Mouse (Mus musculus) ovary, postnatal 14 days (tissue): ENCODE results near the gene Pdrg1.

Experiments used
- DNase-seq: peaks from one replicate; pipeline ENCODE4 v3.0.0; 2022; ENCODE audit warnings: low spot score

The Pdrg1 gene

GRCm38 (mm10) chr2:153031126-153032082 lies 16.2 kb upstream of the Pdrg1 start, which contains the start of gene Xkr7:
Gene Xkr7, plus strand, starts transcription at chr2:153031852.
- no peak for DNase-seq

- no peak for DNase-seq
Measured at GRCm38 (mm10) chr2:153030422-153030821, 15.2 kb upstream of the Pdrg1 start.

DNA sequence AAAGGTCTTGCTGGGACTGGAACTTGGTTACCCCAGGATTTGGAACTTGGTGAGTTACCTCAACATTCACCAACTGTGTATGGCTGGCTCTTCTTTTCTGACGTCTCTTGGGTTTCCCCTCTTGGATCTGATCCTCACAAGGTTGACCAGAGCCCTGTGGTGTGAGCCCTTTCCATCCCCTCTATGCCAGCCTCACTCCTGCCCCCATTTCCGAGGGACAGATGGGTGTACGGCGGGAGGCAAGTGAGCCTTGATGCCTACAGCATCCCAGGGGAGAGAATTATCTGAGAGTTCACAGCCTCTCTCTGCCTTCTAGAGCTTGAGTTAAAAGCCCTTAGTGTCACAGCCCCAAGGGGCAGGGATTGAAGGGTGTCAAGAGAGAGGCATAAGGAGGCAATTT lies 12.3 kb upstream of the Pdrg1 start:
- no peak for DNase-seq

- no peak for DNase-seq
Measured at GRCm38 (mm10) chr2:153026052-153026451, 10.8 kb upstream of the Pdrg1 start.

DNA sequence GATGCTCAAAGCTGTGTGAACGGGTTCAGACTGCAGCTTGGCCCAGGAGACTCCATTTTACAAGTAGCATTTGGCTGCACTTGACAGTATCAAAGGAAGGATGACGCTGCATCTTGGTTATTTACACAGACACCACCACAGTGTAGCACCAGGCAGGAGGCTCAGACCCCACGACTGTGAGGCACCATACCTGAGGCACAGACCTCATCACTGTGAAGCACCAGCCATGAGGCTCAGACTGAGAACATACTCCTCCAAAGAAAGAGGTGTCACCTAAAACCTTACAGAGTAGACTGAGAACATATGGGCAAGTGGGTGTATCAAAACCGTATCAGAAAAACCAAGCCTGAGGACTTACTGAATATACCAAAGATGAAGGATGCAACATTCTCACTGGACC lies 7.6 kb upstream of the Pdrg1 start:
- no peak for DNase-seq

DNA sequence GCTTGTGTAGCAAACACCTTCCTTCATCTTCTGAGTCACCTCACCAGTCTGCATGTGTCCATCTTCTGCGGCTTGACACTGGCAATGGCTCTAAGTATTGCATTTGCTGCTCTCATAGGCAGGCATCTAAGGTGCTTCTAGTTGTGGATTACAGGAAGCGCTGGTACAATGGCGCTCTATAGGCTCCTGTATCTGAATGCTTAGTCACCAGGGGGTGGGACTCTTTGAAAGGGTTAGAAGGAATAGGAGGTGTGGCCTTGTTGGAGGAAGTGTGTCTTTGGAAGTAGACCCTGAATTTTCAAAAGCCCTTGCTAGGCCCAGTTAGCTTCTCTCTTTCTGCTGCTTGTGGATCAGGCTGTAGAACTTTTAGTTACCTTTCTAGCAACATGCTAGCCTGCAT lies 5.9 kb upstream of the Pdrg1 start:
- DNase-seq: no peak

GRCm38 (mm10) chr2:153019355-153019754 lies 4.1 kb upstream of the Pdrg1 start:
- DNase-seq: no peak

GRCm38 (mm10) chr2:153016786-153017185 lies 1.6 kb upstream of the Pdrg1 start:
- DNase-seq: no peak

DNA sequence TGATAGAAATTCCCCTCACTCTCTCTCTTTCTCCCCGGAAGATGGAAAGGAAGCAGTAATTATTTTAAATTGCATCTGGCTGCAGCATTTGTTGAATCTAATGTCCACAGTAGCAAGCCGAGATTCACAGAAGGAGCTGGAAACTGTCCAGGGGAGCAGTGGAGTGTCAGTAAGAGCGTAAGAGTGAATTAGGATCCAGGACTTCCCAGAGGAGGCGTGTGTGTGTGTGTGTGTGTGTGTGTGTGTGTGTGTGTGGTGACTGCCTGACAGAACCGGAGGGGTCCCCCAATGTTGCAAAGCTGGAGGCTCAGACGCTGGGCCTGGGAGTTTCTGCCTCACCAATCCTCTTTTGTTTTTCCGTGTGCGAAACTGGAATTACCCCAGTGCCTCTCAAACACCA lies 577 bp upstream of the Pdrg1 start:
- no peak for DNase-seq

DNA sequence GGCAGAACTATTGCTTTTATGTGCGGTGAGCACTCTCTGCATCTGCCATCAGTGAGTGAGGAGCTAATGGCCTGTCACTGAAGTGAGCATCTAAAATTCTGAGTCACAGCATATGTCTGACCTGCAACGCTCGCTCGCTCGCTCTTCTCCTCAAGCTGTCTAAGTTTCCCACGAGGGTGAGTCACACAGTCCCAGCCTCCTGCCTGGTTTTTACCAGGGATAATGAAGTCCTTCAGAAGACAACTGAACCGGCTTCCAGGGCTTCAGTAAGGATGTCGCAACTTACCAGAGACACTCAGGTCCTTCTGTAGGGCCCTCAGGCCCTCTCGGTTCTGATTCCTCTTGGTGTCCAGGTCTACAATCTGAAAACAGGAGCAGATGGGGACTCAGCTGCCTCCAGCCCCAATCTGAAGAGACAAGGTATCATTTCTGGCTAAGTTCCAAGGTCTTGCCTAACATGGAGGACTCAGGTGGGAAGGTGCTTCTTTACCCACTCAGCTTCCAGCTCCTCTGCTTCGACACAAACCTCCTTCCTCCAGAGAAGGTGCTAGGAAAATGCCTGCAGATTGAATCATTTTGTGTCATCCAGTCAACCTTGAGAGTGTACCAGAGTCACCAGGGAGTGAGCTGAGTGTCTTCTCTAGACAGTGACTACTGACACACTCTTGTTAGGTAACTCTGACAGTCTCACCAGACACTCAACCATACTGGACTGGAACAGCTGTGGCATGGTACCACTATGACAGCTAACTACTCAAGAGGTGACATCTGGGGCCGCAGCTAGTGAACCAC lies 1.3 kb downstream of the Pdrg1 start:
- no peak for DNase-seq

DNA sequence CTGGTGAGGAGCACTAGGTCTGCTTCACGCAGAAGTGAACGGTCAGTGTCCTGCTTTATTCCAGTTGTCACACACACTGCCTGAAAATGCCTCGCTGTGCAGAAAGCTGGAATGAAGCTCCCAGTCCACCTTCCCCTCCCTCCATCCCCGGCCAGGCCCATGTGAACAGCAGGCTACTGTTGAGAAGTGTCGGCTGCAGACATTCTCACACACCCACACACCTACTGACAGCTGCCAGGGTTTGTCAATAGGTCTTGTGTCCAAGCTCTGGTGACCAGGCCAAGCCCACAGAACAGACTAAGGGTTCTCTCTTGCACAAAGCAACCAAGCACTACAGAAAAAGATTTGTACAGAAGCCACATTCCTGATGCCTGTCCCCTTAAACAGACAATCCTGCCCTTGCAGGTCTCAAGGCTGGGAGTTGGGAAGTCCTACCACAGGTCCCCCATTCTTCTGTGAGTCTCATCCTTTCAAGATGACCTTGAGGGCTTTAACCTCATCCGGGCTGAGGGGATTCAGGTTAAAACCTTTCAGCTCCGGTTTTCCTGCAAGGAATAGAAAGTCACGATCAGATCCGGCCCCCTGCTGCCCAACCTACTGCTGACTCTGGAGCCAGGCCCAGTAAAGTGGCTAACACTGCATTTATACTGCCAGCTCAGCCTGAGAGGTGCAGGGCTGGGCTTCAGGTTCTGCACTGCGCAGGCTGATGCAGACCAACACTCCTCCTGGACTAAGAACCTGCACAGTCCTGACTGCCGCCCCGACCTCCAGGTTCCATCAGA lies 5.8 kb downstream of the Pdrg1 start:
- DNase-seq: no peak

- no peak for DNase-seq
Measured at GRCm38 (mm10) chr2:153005981-153006380, 9.2 kb downstream of the Pdrg1 start.

DNA sequence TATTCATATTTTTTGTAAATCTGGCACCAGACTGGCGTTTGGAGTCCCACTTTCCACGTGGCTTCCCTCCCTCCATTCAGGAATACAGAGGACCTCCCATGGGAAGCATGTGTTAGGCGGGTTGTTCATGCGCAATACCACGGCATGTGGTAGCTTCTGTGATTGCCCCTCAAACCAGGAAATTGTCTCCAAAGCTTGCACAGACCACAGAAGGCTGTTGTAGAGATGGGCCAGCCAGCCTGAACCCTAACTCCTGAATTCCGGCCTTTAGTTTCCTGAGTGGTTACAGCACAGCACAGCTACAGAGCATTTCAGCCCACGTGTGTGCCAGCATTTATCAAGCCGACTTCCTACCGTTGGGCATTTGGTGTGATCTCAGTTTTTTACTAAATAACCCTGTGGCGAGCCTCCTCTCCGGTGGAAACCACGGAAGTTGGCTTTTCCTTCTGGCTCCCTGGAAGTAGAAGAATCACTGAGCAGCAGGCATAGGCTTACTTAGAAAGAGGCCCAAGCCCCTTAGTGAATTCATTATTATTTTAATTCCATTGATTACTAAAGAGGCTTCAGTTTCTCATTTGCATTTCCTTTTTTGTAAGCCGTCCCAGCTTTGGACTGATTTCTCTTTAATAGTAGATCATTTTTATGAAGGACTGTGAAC lies 11.4 kb downstream of the Pdrg1 start:
- no peak for DNase-seq

DNA sequence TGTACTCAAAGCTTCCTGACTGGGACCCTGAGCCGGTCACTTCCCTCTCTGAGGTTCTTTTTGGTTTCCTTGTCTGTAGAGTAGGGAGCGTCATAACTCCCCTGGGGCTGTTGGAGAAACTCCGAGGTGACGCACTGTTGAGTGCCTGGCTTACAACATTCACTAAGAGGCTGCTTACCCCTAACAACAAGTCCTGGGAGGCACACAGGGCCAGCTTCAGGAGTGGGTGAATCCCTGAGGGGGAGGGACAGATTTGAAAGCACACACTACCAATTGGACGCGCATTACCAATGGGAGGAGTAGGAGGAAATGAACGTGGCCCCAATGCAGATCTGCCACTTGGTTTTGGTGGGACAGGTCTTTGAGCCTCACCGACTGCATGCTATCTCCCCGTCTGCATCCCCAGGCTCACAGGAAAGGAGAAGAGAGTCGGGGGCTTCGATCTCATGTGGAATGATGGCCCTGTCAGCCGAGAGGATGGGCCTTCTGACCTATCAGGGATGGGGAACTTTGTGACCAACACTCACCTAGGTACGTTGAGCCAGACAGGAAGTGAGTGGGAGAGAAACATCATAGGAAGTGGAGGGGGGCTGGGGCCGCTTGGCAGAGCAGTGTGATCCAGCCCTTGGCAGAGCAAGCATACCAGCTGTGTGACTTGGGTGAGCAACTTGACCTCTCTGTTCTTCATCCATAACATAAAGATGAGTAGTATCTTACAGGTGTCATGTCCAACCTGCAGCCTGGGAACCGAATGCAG lies 12.6 kb downstream of the Pdrg1 start:
- no peak for DNase-seq

- DNase-seq: no peak
Measured at GRCm38 (mm10) chr2:152997046-152997445, 18.2 kb downstream of the Pdrg1 start.

DNA sequence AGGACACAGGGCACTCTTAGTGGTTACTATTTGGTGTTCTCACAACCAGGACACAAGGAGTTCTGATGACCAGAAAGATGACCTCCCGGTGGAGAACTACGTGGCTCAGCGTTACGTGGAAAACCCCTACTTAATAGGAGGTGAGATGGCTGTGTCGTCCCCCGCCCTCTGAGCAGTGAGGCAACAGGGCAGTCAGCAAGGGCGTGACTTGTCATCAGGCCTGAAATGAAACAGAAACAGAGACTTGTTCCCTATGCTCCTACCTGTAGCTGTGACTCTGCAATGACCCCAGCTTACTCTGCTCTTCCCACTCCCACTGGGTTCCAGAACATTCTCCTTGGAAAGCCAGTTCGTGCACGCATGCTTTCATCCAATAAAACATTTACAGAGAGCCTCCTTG lies 23.7 kb downstream of the Pdrg1 start:
- no peak for DNase-seq

DNA sequence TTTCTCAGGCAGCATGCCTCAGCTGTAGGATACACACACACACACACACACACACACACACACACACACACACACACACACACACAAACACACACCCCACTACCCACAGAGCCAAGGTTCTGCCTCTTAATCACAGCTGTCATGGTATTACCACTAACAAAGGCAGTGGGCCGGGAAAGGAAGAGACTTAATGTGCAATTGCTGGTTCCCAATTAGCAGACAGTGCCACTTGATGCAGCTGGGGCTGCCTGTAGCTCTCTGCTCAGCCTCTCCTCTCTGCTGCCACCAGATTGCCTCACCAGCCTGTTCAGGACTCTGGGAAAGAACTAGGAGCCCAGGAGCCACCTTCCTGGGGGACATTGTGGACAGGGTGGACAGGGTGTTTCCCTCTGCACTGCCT lies 29.6 kb downstream of the Pdrg1 start:
- DNase-seq: no peak

DNA sequence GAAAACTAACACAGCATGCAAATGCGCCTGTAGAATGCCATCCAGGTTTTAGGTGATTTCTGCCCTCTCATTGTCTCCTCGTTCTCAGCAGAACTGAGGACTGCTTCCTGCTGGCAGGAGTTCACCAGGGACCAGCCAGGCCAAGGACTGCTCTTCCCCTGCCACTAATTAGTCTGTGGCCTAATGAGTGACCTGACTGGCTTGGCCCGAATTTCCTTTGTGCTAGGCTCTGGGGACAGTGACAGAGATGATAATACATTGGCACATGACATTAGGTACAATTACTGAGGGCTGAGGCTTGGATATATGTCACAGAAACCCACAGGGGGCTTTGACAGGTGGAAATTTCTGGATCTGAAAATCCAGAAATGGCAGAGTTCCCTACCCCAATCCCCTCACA lies 38.2 kb downstream of the Pdrg1 start:
- DNase-seq: no peak

GRCm38 (mm10) chr2:152965555-152965954 lies 49.7 kb downstream of the Pdrg1 start:
- no peak for DNase-seq

GRCm38 (mm10) chr2:152962091-152962793 lies 53.0 kb downstream of the Pdrg1 start, which contains the start of gene Ttll9:
Gene Ttll9, plus strand, starts transcription at chr2:152962485.
- peak; percentile 58 for DNase-seq
